In genomic region chr8:119427634-119428349, GRCm38 (mm10) we compare ENCODE assay signal across 9 mouse cellular contexts. TPM values are rescaled to one million over a fixed set of nuclear protein-coding genes. Genes with fewer than 3 reads are reported as not detected.
A peak's percentile ranks its signal among the peaks of the same experiment; 100 is the strongest.
DNase-seq lines count a peak whose midpoint lies in the region; ATAC-seq and TF ChIP-seq lines count a peak whose summit lies in the region.
"Had no signal": no experiment of that assay in that cellular context is flagged by ENCODE, and none has a peak within 500 bp of the region (broad histone marks: within the 10 kb centered on the region; RNA-seq: fewer than 3 reads in every experiment).

No protein-coding gene starts in this region.

- no peak for DNase-seq in forebrain, embryonic 10.5 days (ENCODE audit: extremely low spot score, low spot score)
- DNase-seq in forebrain, embryonic 11.5 days (ENCODE audit: low spot score) = no peak
- peak; percentile 68 for DNase-seq in urinary bladder, postnatal 14 days (ENCODE audit: low spot score)
- DNase-seq in urinary bladder, postnatal 25 days (ENCODE audit: low spot score) = no peak
- peak; percentile 65 for DNase-seq in gastrocnemius, postnatal 14 days
- no peak for DNase-seq in stomach, postnatal 0 days (ENCODE audit: low spot score)
- DNase-seq in kidney, adult 11 months = no peak

- no peaks in the 10 kb centered on the region for H3K36me3 ChIP-seq in forebrain, embryonic 10.5 days (replicated peaks)
- H3K36me3 ChIP-seq in forebrain, embryonic 11.5 days (ENCODE audit: control insufficient read depth, insufficient read depth, low read length) = no peaks in the 10 kb centered on the region
- no peaks in the 10 kb centered on the region for H3K36me3 ChIP-seq in stomach, postnatal 0 days (ENCODE audit: control insufficient read depth, insufficient read depth, low read length)
- no peaks in the 10 kb centered on the region for H3K36me3 ChIP-seq in midbrain, embryonic 15.5 days (replicated peaks)
- H3K36me3 ChIP-seq: limb, embryonic 12.5 days had no signal

- no peak for TF ChIP-seq EP300 in stomach, postnatal 0 days (optimal IDR thresholded peaks at IDR 0.05)

- H3K4me2 ChIP-seq in forebrain, embryonic 11.5 days (ENCODE audit: low read depth, low read length, severe bottlenecking) = no peak overlapping the region
- H3K4me2 ChIP-seq in stomach, postnatal 0 days (replicated peaks; ENCODE audit: low read depth) = no peak overlapping the region
- no peak overlapping the region for H3K4me2 ChIP-seq in midbrain, embryonic 15.5 days
- H3K4me2 ChIP-seq: limb, embryonic 12.5 days had no signal

- TF ChIP-seq CTCF in stomach, postnatal 0 days (IDR thresholded peaks at IDR 0.05; ENCODE audit: low read depth) = no peak

- peaks cover 22% of the 10 kb centered on the region for H3K4me1 ChIP-seq in forebrain, embryonic 10.5 days
- no peaks in the 10 kb centered on the region for H3K4me1 ChIP-seq in forebrain, embryonic 11.5 days (replicated peaks; ENCODE audit: control insufficient read depth, insufficient read depth, low read length)
- H3K4me1 ChIP-seq in stomach, postnatal 0 days (replicated peaks; ENCODE audit: control insufficient read depth, insufficient read depth) = peaks cover 6% of the 10 kb centered on the region; the same call in 1 of the 2 replicates
- no peaks in the 10 kb centered on the region for H3K4me1 ChIP-seq in midbrain, embryonic 15.5 days

- H3K9me3 ChIP-seq in forebrain, embryonic 10.5 days = no peaks in the 10 kb centered on the region
- no peaks in the 10 kb centered on the region for H3K9me3 ChIP-seq in forebrain, embryonic 11.5 days (ENCODE audit: control insufficient read depth, low read length)
- H3K9me3 ChIP-seq in stomach, postnatal 0 days (ENCODE audit: control insufficient read depth, low read length) = no peaks in the 10 kb centered on the region
- H3K9me3 ChIP-seq in midbrain, embryonic 15.5 days = no peaks in the 10 kb centered on the region
- H3K9me3 ChIP-seq: limb, embryonic 12.5 days had no signal

- no peak overlapping the region for H3K9ac ChIP-seq in forebrain, embryonic 11.5 days (ENCODE audit: low read length)
- no peak overlapping the region for H3K9ac ChIP-seq in stomach, postnatal 0 days (ENCODE audit: low read length)
- no peak overlapping the region for H3K9ac ChIP-seq in midbrain, embryonic 15.5 days
- H3K9ac ChIP-seq: limb, embryonic 12.5 days had no signal

- H3K27ac ChIP-seq in forebrain, embryonic 10.5 days = peak overlapping the region; percentile 56
- no peak overlapping the region for H3K27ac ChIP-seq in forebrain, embryonic 11.5 days (ENCODE audit: low read depth, low read length)
- H3K27ac ChIP-seq in stomach, postnatal 0 days (replicated peaks) = peak overlapping the region; percentile 35; the same call in 1 of the 2 replicates
- H3K27ac ChIP-seq in midbrain, embryonic 15.5 days = no peak overlapping the region
- H3K27ac ChIP-seq: limb, embryonic 12.5 days had no signal

- WGBS in forebrain, embryonic 10.5 days = 84% methylated on average over 12 of the region's 12 CpGs
- 78% methylated on average over 11 of the region's 12 CpGs for WGBS in forebrain, embryonic 11.5 days
- WGBS in stomach, postnatal 0 days = 64% methylated on average over 12 of the region's 12 CpGs
- 78% methylated on average over 12 of the region's 12 CpGs for WGBS in midbrain, embryonic 15.5 days

- H3K4me3 ChIP-seq in forebrain, embryonic 10.5 days = no peak overlapping the region
- H3K4me3 ChIP-seq in forebrain, embryonic 11.5 days (ENCODE audit: low read depth, low read length) = no peak overlapping the region
- H3K4me3 ChIP-seq in stomach, postnatal 0 days (ENCODE audit: low read depth, low read length) = no peak overlapping the region
- no peak overlapping the region for H3K4me3 ChIP-seq in midbrain, embryonic 15.5 days
- H3K4me3 ChIP-seq: limb, embryonic 12.5 days had no signal

- intact Hi-C loops in gastrocnemius, postnatal 14 days (cut with DNase I; ENCODE audit: low total_unique reads) = no loop called here

- no peak for ATAC-seq in forebrain, embryonic 11.5 days (replicated peaks; ENCODE audit: low FRiP score)
- no peak for ATAC-seq in stomach, postnatal 0 days (ENCODE audit: low FRiP score, low TSS enrichment)
- ATAC-seq in midbrain, embryonic 15.5 days (replicated peaks) = no peak

- no peaks in the 10 kb centered on the region for H3K27me3 ChIP-seq in forebrain, embryonic 10.5 days (ENCODE audit: poor library complexity, severe bottlenecking)
- no peaks in the 10 kb centered on the region for H3K27me3 ChIP-seq in forebrain, embryonic 11.5 days (ENCODE audit: control insufficient read depth, insufficient read depth, low read length)
- no peaks in the 10 kb centered on the region for H3K27me3 ChIP-seq in stomach, postnatal 0 days (ENCODE audit: control insufficient read depth, insufficient read depth, low read length)
- no peaks in the 10 kb centered on the region for H3K27me3 ChIP-seq in midbrain, embryonic 15.5 days (replicated peaks)
- H3K27me3 ChIP-seq: limb, embryonic 12.5 days had no signal

RNA-seq across cellular contexts. Expression of gene Osgin1, which starts 6.1 kb away (rescaled TPM):
- polyA plus RNA-seq in forebrain, embryonic 10.5 days (2016; fragmentation: Nextera tagmentation; extraction: Ambion mirVana) = 0.48 and 0.73 TPM in 2 replicates
- polyA plus RNA-seq in forebrain, embryonic 11.5 days (2014; fragmentation: Nextera tagmentation; extraction: Ambion mirVana) = 0.09 TPM in 1 of 2 replicates, not detected in the other
- total RNA-seq in gastrocnemius, postnatal 14 days (2021) = 1 to 10 TPM; 3.9 to 5.1 TPM
- 11.4 and 14.5 TPM in 2 replicates for polyA plus RNA-seq in stomach, postnatal 0 days (2015; fragmentation: Nextera tagmentation; extraction: Ambion mirVana)
- polyA plus RNA-seq in midbrain, embryonic 15.5 days (2015; fragmentation: Nextera tagmentation; extraction: Ambion mirVana) = 0.28 and 0.34 TPM in 2 replicates

RNA-seq across cellular contexts. Expression of gene Necab2, which starts 18.7 kb away (rescaled TPM):
- polyA plus RNA-seq in forebrain, embryonic 10.5 days (2016; fragmentation: Nextera tagmentation; extraction: Ambion mirVana) = 15.5 and 19.1 TPM in 2 replicates
- polyA plus RNA-seq in forebrain, embryonic 11.5 days (2014; fragmentation: Nextera tagmentation; extraction: Ambion mirVana) = 15.3 and 18.3 TPM in 2 replicates
- under 1 TPM; 0.33 to 0.59 TPM for total RNA-seq in gastrocnemius, postnatal 14 days (2021)
- polyA plus RNA-seq in stomach, postnatal 0 days (2015; fragmentation: Nextera tagmentation; extraction: Ambion mirVana) = 1.5 and 1.6 TPM in 2 replicates
- 53.0 and 60.5 TPM in 2 replicates for polyA plus RNA-seq in midbrain, embryonic 15.5 days (2015; fragmentation: Nextera tagmentation; extraction: Ambion mirVana)

RNA-seq across cellular contexts. Expression of gene Mlycd, which starts 33.1 kb away (rescaled TPM):
- 9.2 and 10.2 TPM in 2 replicates for polyA plus RNA-seq in forebrain, embryonic 10.5 days (2016; fragmentation: Nextera tagmentation; extraction: Ambion mirVana)
- 12.0 and 13.5 TPM in 2 replicates for polyA plus RNA-seq in forebrain, embryonic 11.5 days (2014; fragmentation: Nextera tagmentation; extraction: Ambion mirVana)
- total RNA-seq in gastrocnemius, postnatal 14 days (2021) = 10 to 100 TPM; 67.6 to 94.0 TPM
- 22.0 and 24.0 TPM in 2 replicates for polyA plus RNA-seq in stomach, postnatal 0 days (2015; fragmentation: Nextera tagmentation; extraction: Ambion mirVana)
- 16.2 and 17.8 TPM in 2 replicates for polyA plus RNA-seq in midbrain, embryonic 15.5 days (2015; fragmentation: Nextera tagmentation; extraction: Ambion mirVana)

Comparison
In these comparisons a context has a peak if more than half of its experiments do, and no peak if none do; other contexts are left out.
1. DNase-seq: peak in urinary bladder, postnatal 14 days (single experiment) and gastrocnemius, postnatal 14 days (single experiment); none in forebrain, embryonic 10.5 days (single experiment), forebrain, embryonic 11.5 days (single experiment), urinary bladder, postnatal 25 days (single experiment), stomach, postnatal 0 days (single experiment) and kidney, adult 11 months (single experiment).
2. H3K27ac ChIP-seq: peak in forebrain, embryonic 10.5 days (single experiment) and stomach, postnatal 0 days (single experiment); none in forebrain, embryonic 11.5 days (single experiment) and midbrain, embryonic 15.5 days (single experiment).